ENCODE assay signal across 10 mouse cellular contexts in the genomic region with DNA sequence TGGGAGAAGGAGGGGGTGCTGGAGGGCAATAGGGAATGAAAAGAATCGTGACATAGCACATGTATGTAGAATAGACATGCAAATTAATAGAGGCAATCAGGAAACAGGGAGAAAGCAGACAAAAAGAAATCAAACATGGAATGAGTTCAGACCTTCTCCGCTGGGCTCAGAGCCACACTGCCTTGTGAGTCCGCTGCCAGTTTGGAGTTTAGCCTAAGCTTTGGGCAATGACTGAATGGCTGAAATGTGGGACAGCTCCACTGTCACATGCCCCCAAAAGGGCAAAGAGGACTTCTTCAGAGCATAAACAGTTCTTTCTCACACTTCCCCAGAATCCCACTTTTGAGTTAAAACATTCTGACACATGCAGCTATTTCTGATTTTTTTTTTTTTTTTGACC.
A peak's percentile ranks its signal among the peaks of the same experiment; 100 is the strongest.
DNase-seq lines count a peak whose midpoint lies in the region; ATAC-seq and TF ChIP-seq lines count a peak whose summit lies in the region.
"Had no signal": no experiment of that assay in that cellular context is flagged by ENCODE, and none has a peak within 500 bp of the region (broad histone marks: within the 10 kb centered on the region; RNA-seq: fewer than 3 reads in every experiment).

No protein-coding gene starts in this region.

- intact Hi-C loops in left cerebral cortex, adult 2 months (cut with DNase I) = loop anchor here (5.0 kb wide), 1 partner anchor 44 kb away; no protein-coding TSS in a partner anchor

- TF ChIP-seq CTCF in left cerebral cortex, adult 2 months (IDR thresholded peaks at IDR 0.05) = no peak

- ATAC-seq in frontal cortex, adult (ENCODE audit: low TSS enrichment) = peak; percentile 27; the same call in 1 of the 2 replicates

- peak overlapping the region; percentile 57; the same call in 1 of the 2 replicates for H3K27ac ChIP-seq in left cerebral cortex, adult 2 months
- H3K27ac ChIP-seq: heart, embryonic 13.5 days; limb, embryonic 15.5 days had no signal

- DNase-seq in frontal cortex, postnatal 25 days (ENCODE audit: low spot score in 2 of 2) = no peak
- DNase-seq in adrenal gland, postnatal 25 days = peak; percentile 5
- DNase-seq in frontal cortex, adult 2 months (ENCODE audit: extremely low spot score in 1 of 2, low spot score in 1 of 2) = peak; percentile 30 to 62
- DNase-seq in left cerebral cortex, adult 2 months (ENCODE audit: extremely low spot score in 1 of 2, low spot score in 2 of 2) = peak in 1 of 2 experiments; percentile 43
- DNase-seq in right cerebral cortex, adult 18-20 months = peak; percentile 39
- DNase-seq in spleen, postnatal 36 days (ENCODE audit: low spot score in 2 of 2) = no peak
- no peak for DNase-seq in spleen, postnatal 4 days (ENCODE audit: low spot score in 2 of 2)

- H3K4me3 ChIP-seq in left cerebral cortex, adult 2 months = no peak overlapping the region
- H3K4me3 ChIP-seq: heart, embryonic 13.5 days; limb, embryonic 15.5 days had no signal

Comparison
In these comparisons a context has a peak if more than half of its experiments do, and no peak if none do; other contexts are left out.
1. DNase-seq: peak in adrenal gland, postnatal 25 days (single experiment), frontal cortex, adult 2 months (2 of 2) and right cerebral cortex, adult 18-20 months (single experiment); none in frontal cortex, postnatal 25 days (0 of 2), spleen, postnatal 36 days (0 of 2) and spleen, postnatal 4 days (0 of 2).